In the genomic region with DNA sequence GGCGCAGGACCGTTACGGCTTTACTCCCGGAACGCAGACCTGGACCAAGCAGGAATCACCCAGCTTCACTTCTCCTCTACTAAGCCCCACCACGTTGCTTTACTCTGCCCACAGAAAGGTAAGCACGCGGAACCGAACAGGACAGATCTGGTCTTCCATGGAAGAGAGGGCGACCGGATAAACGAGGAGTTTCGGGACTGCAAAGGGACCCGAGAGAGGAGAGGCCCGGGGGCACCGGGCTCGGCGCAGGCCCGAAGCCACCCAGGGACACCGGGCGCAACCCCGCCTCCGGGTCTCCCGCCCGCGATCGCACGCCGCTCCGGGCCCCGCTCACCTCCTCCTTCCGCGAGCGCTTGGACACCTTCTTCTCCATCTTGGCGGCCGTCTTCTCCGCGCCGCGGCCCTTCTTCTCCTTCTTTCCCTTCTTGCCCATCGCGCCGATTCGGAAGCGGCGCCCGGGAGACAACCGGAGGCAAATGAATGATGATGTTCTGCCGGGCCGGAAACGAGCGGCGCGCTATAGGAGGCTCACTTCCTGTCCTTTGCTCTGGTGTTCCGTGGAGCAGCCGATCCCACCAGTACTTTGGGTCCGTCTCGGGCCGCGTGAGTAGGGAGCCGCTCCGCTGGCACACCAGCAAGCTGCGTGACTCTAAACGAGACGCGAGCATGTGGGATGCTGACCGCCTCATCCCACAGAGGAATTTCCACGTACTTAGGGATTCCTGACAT, we compare ENCODE assay signal across 8 mouse cellular contexts. TPM values are rescaled to one million over a fixed set of nuclear protein-coding genes. Genes with fewer than 3 reads are reported as not detected.
DNase-seq lines count a peak whose midpoint lies in the region; ATAC-seq and TF ChIP-seq lines count a peak whose summit lies in the region.

A gene (minus strand): TSS at position 522 of the 729 bp plus-strand sequence.

- no peaks in the 10 kb centered on the region for H3K9me3 ChIP-seq in CH12.LX (replicated peaks; ENCODE audit: low read length)
- no peaks in the 10 kb centered on the region for H3K9me3 ChIP-seq in forebrain, embryonic 12.5 days
- H3K9me3 ChIP-seq in heart, postnatal 0 days (replicated peaks; ENCODE audit: control insufficient read depth, low read length): no peaks in the 10 kb centered on the region
- H3K9me3 ChIP-seq in liver, embryonic 16.5 days (replicated peaks; ENCODE audit: control insufficient read depth, low read length): no peaks in the 10 kb centered on the region
- no peaks in the 10 kb centered on the region for H3K9me3 ChIP-seq in neural tube, embryonic 13.5 days

- H3K27me3 ChIP-seq in CH12.LX (replicated peaks): no peaks in the 10 kb centered on the region
- H3K27me3 ChIP-seq in forebrain, embryonic 12.5 days: 0 out of 2 replicates have a peak, but pooled peaks cover 2% of the 10 kb centered on the region
- no peaks in the 10 kb centered on the region for H3K27me3 ChIP-seq in heart, postnatal 0 days (ENCODE audit: control insufficient read depth, insufficient read depth, low read length)
- H3K27me3 ChIP-seq in liver, embryonic 16.5 days (ENCODE audit: control insufficient read depth, insufficient read depth, low read depth, low read length): no peaks in the 10 kb centered on the region
- H3K27me3 ChIP-seq in neural tube, embryonic 13.5 days: no peaks in the 10 kb centered on the region
- no peaks in the 10 kb centered on the region for H3K27me3 ChIP-seq in testis, adult 2 months (ENCODE audit: control insufficient read depth, insufficient read depth, low read length)

- in situ Hi-C loops in CH12.LX (cut with MboI; ENCODE audit: low pct_ligation_motif_present, low pct_unique_long_range_greater_than_20kb, low sequenced_read_pairs): no loop called here

- peaks cover 7 to 24% of the 10 kb centered on the region in 2 experiments; a peak in 3 of 4 replicates for H3K4me1 ChIP-seq in CH12.LX (ENCODE audit: control insufficient read depth in 1 of 2, insufficient read depth in 2 of 2)
- peaks cover 12% of the 10 kb centered on the region for H3K4me1 ChIP-seq in forebrain, embryonic 12.5 days
- peaks cover 16% of the 10 kb centered on the region for H3K4me1 ChIP-seq in heart, postnatal 0 days (ENCODE audit: control insufficient read depth, insufficient read depth)
- H3K4me1 ChIP-seq in liver, embryonic 16.5 days (ENCODE audit: control insufficient read depth, low read depth, low read length): peaks cover 16% of the 10 kb centered on the region
- peaks cover 20% of the 10 kb centered on the region for H3K4me1 ChIP-seq in neural tube, embryonic 13.5 days (replicated peaks)
- peaks cover 6% of the 10 kb centered on the region for H3K4me1 ChIP-seq in testis, adult 2 months (ENCODE audit: control insufficient read depth, insufficient read depth, low read length)

- TF ChIP-seq CTCF in CH12.LX (conservative IDR thresholded peaks at IDR 0.05 in 1 of 2, IDR thresholded peaks at IDR 0.05 in 1 of 2; ENCODE audit: low read depth in 2 of 2, low read length in 2 of 2): no peak
- TF ChIP-seq CTCF in heart, postnatal 0 days (IDR thresholded peaks at IDR 0.05; ENCODE audit: low read depth): no peak
- no peak for TF ChIP-seq CTCF in testis, adult 2 months (IDR thresholded peaks at IDR 0.05; ENCODE audit: control insufficient read depth, insufficient read depth, insufficient replicate concordance, low read depth, low read length)

- DNase-seq in CH12.LX (ENCODE audit: extremely low read depth): peak; percentile 93
- DNase-seq in c-Kit-positive CD71-positive TER-119-negative erythroid progenitor cells, embryonic 14.5 days (ENCODE audit: low read depth): peak; percentile 91
- DNase-seq in heart, postnatal 0 days (ENCODE audit: low spot score): peak; percentile 76
- DNase-seq in kidney, postnatal 4 days: peak; percentile 89 to 92

- under 1% methylated on average over 66 of the region's 68 CpGs for WGBS in forebrain, embryonic 12.5 days
- WGBS in heart, postnatal 0 days: under 1% methylated on average over 59 of the region's 68 CpGs
- WGBS in liver, embryonic 16.5 days (ENCODE audit: insufficient replicate concordance): under 1% methylated on average over 68 of the region's 68 CpGs
- WGBS in neural tube, embryonic 13.5 days: under 1% methylated on average over 64 of the region's 68 CpGs

- peaks cover 21% of the 10 kb centered on the region for H3K79me2 ChIP-seq in CH12.LX (replicated peaks; ENCODE audit: control insufficient read depth, extremely low read depth, insufficient read depth, poor library complexity, severe bottlenecking)

- TF ChIP-seq EP300 in CH12.LX (IDR thresholded peaks at IDR 0.05; ENCODE audit: low read length): no peak
- TF ChIP-seq EP300 in heart, postnatal 0 days (IDR thresholded peaks at IDR 0.05; ENCODE audit: low read depth): peak; percentile 69; the same call in 1 of the 2 replicates

- peaks cover 0 to 6% of the 10 kb centered on the region in 2 experiments for H3K36me3 ChIP-seq in CH12.LX (replicated peaks in 1 of 2; ENCODE audit: control insufficient read depth in 1 of 2, insufficient read depth in 1 of 2, low read length in 1 of 2)
- no peaks in the 10 kb centered on the region for H3K36me3 ChIP-seq in forebrain, embryonic 12.5 days (replicated peaks)
- H3K36me3 ChIP-seq in heart, postnatal 0 days (replicated peaks; ENCODE audit: control insufficient read depth, insufficient read depth, low read length): no peaks in the 10 kb centered on the region
- H3K36me3 ChIP-seq in liver, embryonic 16.5 days (ENCODE audit: control insufficient read depth, insufficient read depth): no peaks in the 10 kb centered on the region
- H3K36me3 ChIP-seq in neural tube, embryonic 13.5 days: no peaks in the 10 kb centered on the region
- no peaks in the 10 kb centered on the region for H3K36me3 ChIP-seq in testis, adult 2 months (ENCODE audit: control insufficient read depth, insufficient read depth, low read length)

- H3K4me2 ChIP-seq in CH12.LX (ENCODE audit: insufficient read depth, low read depth, poor library complexity, severe bottlenecking): peak within 1 kb of the TSS; percentile 88
- H3K4me2 ChIP-seq in forebrain, embryonic 12.5 days: peak within 1 kb of the TSS; percentile 93
- H3K4me2 ChIP-seq in heart, postnatal 0 days (ENCODE audit: low read depth, low read length): peak within 1 kb of the TSS; percentile 85
- H3K4me2 ChIP-seq in liver, embryonic 16.5 days (ENCODE audit: low read depth, low read length): peak within 1 kb of the TSS; percentile 89
- H3K4me2 ChIP-seq in neural tube, embryonic 13.5 days: peak within 1 kb of the TSS; percentile 93

- peak within 1 kb of the TSS; percentile 3; the same call in 1 of the 2 replicates for H3K27ac ChIP-seq in CH12.LX (ENCODE audit: insufficient read depth, low read depth)
- peak within 1 kb of the TSS; percentile 60; the same call in 1 of the 2 replicates for H3K27ac ChIP-seq in forebrain, embryonic 12.5 days
- H3K27ac ChIP-seq in heart, postnatal 0 days (ENCODE audit: low read depth): peak within 1 kb of the TSS; percentile 58
- H3K27ac ChIP-seq in liver, embryonic 16.5 days (ENCODE audit: low read length): no peak within 1 kb of the TSS
- H3K27ac ChIP-seq in neural tube, embryonic 13.5 days (replicated peaks): peak within 1 kb of the TSS; percentile 85
- H3K27ac ChIP-seq in testis, adult 2 months (ENCODE audit: control insufficient read depth, insufficient read depth, low read depth, low read length): peak within 1 kb of the TSS; percentile 86

- dilution Hi-C loops in CH12.LX (cut with MboI; ENCODE audit: extremely low pct_ligation_motif_present, extremely low pct_unique_long_range_greater_than_20kb, low sequenced_read_pairs): no loop called here

- H3K4me3 ChIP-seq in CH12.LX (replicated peaks in 1 of 3; ENCODE audit: low read depth in 2 of 3, low read length in 2 of 3, poor library complexity in 1 of 3): peak within 1 kb of the TSS; percentile 84 to 98 (median 90)
- peak within 1 kb of the TSS; percentile 95 for H3K4me3 ChIP-seq in forebrain, embryonic 12.5 days (replicated peaks)
- peak within 1 kb of the TSS; percentile 81 for H3K4me3 ChIP-seq in heart, postnatal 0 days (ENCODE audit: low read depth, low read length)
- H3K4me3 ChIP-seq in liver, embryonic 16.5 days (ENCODE audit: low read depth, low read length): peak within 1 kb of the TSS; percentile 80
- H3K4me3 ChIP-seq in neural tube, embryonic 13.5 days: peak within 1 kb of the TSS; percentile 93
- H3K4me3 ChIP-seq in testis, adult 2 months (ENCODE audit: control insufficient read depth, low read depth, low read length): peak within 1 kb of the TSS; percentile 98

- peak; percentile 83 for TF ChIP-seq POLR2A in CH12.LX (IDR thresholded peaks at IDR 0.05; ENCODE audit: low read depth, low read length)
- no peak; the same call in 1 of the 2 replicates for TF ChIP-seq POLR2A in testis, adult 2 months (IDR thresholded peaks at IDR 0.05; ENCODE audit: control insufficient read depth, low read depth, low read length)

- H3K9ac ChIP-seq in CH12.LX (ENCODE audit: insufficient read depth, low read depth): peak within 1 kb of the TSS; percentile 76
- peak within 1 kb of the TSS; percentile 84 for H3K9ac ChIP-seq in forebrain, embryonic 12.5 days
- peak within 1 kb of the TSS; percentile 75 for H3K9ac ChIP-seq in heart, postnatal 0 days (replicated peaks; ENCODE audit: low read depth, low read length)
- H3K9ac ChIP-seq in liver, embryonic 16.5 days (ENCODE audit: low read depth, low read length): peak within 1 kb of the TSS; percentile 82
- H3K9ac ChIP-seq in neural tube, embryonic 13.5 days: peak within 1 kb of the TSS; percentile 86

- ATAC-seq in forebrain, embryonic 12.5 days (ENCODE audit: low FRiP score): peak; percentile 97
- peak; percentile 98 for ATAC-seq in heart, postnatal 0 days (ENCODE audit: insufficient read depth, low read depth)
- ATAC-seq in liver, embryonic 16.5 days (ENCODE audit: low read depth): peak; percentile 96
- peak; percentile 98 for ATAC-seq in neural tube, embryonic 13.5 days (ENCODE audit: low read depth)

- TF ChIP-seq RAD21 in CH12.LX (IDR thresholded peaks at IDR 0.05; ENCODE audit: low read depth, low read length): no peak

TF ChIP-seq in CH12.LX, 34 proteins besides CTCF, POLR2A, EP300 and RAD21 (continues in another document):
- TF ChIP-seq POLR2AphosphoS2 (IDR thresholded peaks at IDR 0.05; ENCODE audit: low read depth, low read length) (peak; percentile 80; the same call in 1 of the 2 replicates), USF1 (IDR thresholded peaks at IDR 0.05; ENCODE audit: low read depth, low read length) (no peak), ELF1 (IDR thresholded peaks at IDR 0.05; ENCODE audit: low read depth, low read length) (peak; percentile 79), MAFK (IDR thresholded peaks at IDR 0.05; ENCODE audit: insufficient replicate concordance, low read length) (no peak)

RNA-seq across cellular contexts. Expression of the gene that starts here (rescaled TPM):
- total RNA-seq in CH12.LX (2012; rRNA removed) (54.3 and 66.9 TPM in 2 replicates), CH12.LX (2014; rRNA removed) (35.5 and 42.4 TPM in 2 replicates)
- 51.5 and 69.7 TPM in 2 replicates for polyA plus RNA-seq in CH12.LX (2012; ENCODE audit: insufficient read length, low read depth)
- 53.1 and 53.9 TPM in 2 replicates for polyA plus RNA-seq in forebrain, embryonic 12.5 days (2016; fragmentation: Nextera tagmentation; extraction: Ambion mirVana)
- total RNA-seq in heart, postnatal 0 days (2014; rRNA removed; ENCODE audit: low replicate concordance): 9.4 and 16.0 TPM in 2 replicates
- 13.1 and 13.9 TPM in 2 replicates for polyA plus RNA-seq in heart, postnatal 0 days (2015; fragmentation: Nextera tagmentation; extraction: Ambion mirVana)
- polyA plus RNA-seq in liver, embryonic 16.5 days (2015; fragmentation: Nextera tagmentation; extraction: Ambion mirVana): 16.1 and 17.3 TPM in 2 replicates
- 40.0 and 40.5 TPM in 2 replicates for polyA plus RNA-seq in neural tube, embryonic 13.5 days (2015; fragmentation: Nextera tagmentation; extraction: Ambion mirVana)
- 12.5 and 13.6 TPM in 2 replicates for polyA plus RNA-seq in testis, adult 2 months (2012; rRNA removed)
